Comparison of ENCODE assay signal across 23 mouse cellular contexts in genomic region chr15:94652843-94653206, GRCm38 (mm10). TPM values are rescaled to one million over a fixed set of nuclear protein-coding genes. Genes with fewer than 3 reads are reported as not detected.
A peak's percentile ranks its signal among the peaks of the same experiment; 100 is the strongest.
DNase-seq lines count a peak whose midpoint lies in the region; ATAC-seq and TF ChIP-seq lines count a peak whose summit lies in the region.
"Had no signal": no experiment of that assay in that cellular context is flagged by ENCODE, and none has a peak within 500 bp of the region (broad histone marks: within the 10 kb centered on the region; RNA-seq: fewer than 3 reads in every experiment).

No protein-coding gene starts in this region.

- intact Hi-C loops in gastrocnemius, adult 2 months (cut with DNase I): no loop called here

- peaks cover 37% of the 10 kb centered on the region for H3K27me3 ChIP-seq in forebrain, embryonic 13.5 days
- H3K27me3 ChIP-seq in forebrain, embryonic 12.5 days: peaks cover 38% of the 10 kb centered on the region
- no peaks in the 10 kb centered on the region for H3K27me3 ChIP-seq in stomach, embryonic 14.5 days (ENCODE audit: control insufficient read depth, insufficient read depth, low read length)
- no peaks in the 10 kb centered on the region for H3K27me3 ChIP-seq in stomach, postnatal 0 days (ENCODE audit: control insufficient read depth, insufficient read depth, low read length)
- H3K27me3 ChIP-seq: embryonic facial prominence, embryonic 12.5 days; hindbrain, embryonic 13.5 days had no signal

- 45% methylated on average over 3 of the region's 3 CpGs for WGBS in forebrain, embryonic 13.5 days
- WGBS in forebrain, embryonic 12.5 days: 55% methylated on average over 3 of the region's 3 CpGs
- WGBS in stomach, embryonic 14.5 days: 66% methylated on average over 3 of the region's 3 CpGs
- WGBS in stomach, postnatal 0 days: 49% methylated on average over 3 of the region's 3 CpGs

- peaks cover 33% of the 10 kb centered on the region for H3K4me1 ChIP-seq in forebrain, embryonic 13.5 days
- H3K4me1 ChIP-seq in forebrain, embryonic 12.5 days: peaks cover 16% of the 10 kb centered on the region
- peaks cover 26% of the 10 kb centered on the region for H3K4me1 ChIP-seq in stomach, embryonic 14.5 days (ENCODE audit: control insufficient read depth, insufficient read depth, low read length)
- no peaks in the 10 kb centered on the region for H3K4me1 ChIP-seq in stomach, postnatal 0 days (replicated peaks; ENCODE audit: control insufficient read depth, insufficient read depth)

- no peaks in the 10 kb centered on the region for H3K9me3 ChIP-seq in forebrain, embryonic 13.5 days (replicated peaks)
- no peaks in the 10 kb centered on the region for H3K9me3 ChIP-seq in forebrain, embryonic 12.5 days
- H3K9me3 ChIP-seq in stomach, embryonic 14.5 days (ENCODE audit: control insufficient read depth, low read depth, low read length): no peaks in the 10 kb centered on the region
- no peaks in the 10 kb centered on the region for H3K9me3 ChIP-seq in stomach, postnatal 0 days (ENCODE audit: control insufficient read depth, low read length)
- H3K9me3 ChIP-seq: embryonic facial prominence, embryonic 12.5 days; heart, embryonic 12.5 days; hindbrain, embryonic 13.5 days had no signal

- no peak overlapping the region for H3K9ac ChIP-seq in forebrain, embryonic 13.5 days
- H3K9ac ChIP-seq in forebrain, embryonic 12.5 days: no peak overlapping the region
- H3K9ac ChIP-seq in stomach, embryonic 14.5 days (replicated peaks; ENCODE audit: low read depth, low read length): no peak overlapping the region
- no peak overlapping the region for H3K9ac ChIP-seq in stomach, postnatal 0 days (ENCODE audit: low read length)
- H3K9ac ChIP-seq: embryonic facial prominence, embryonic 12.5 days; heart, embryonic 12.5 days; hindbrain, embryonic 13.5 days had no signal

- no peak for TF ChIP-seq EP300 in stomach, postnatal 0 days (optimal IDR thresholded peaks at IDR 0.05)

- no peaks in the 10 kb centered on the region for H3K36me3 ChIP-seq in forebrain, embryonic 13.5 days (ENCODE audit: poor library complexity, severe bottlenecking)
- H3K36me3 ChIP-seq in forebrain, embryonic 12.5 days (replicated peaks): no peaks in the 10 kb centered on the region
- no peaks in the 10 kb centered on the region for H3K36me3 ChIP-seq in stomach, embryonic 14.5 days (ENCODE audit: control insufficient read depth, insufficient read depth, low read length)
- H3K36me3 ChIP-seq in stomach, postnatal 0 days (ENCODE audit: control insufficient read depth, insufficient read depth, low read length): no peaks in the 10 kb centered on the region
- H3K36me3 ChIP-seq: embryonic facial prominence, embryonic 12.5 days; G1E; heart, embryonic 12.5 days; hindbrain, embryonic 13.5 days had no signal

- no peak for TF ChIP-seq CTCF in gastrocnemius, adult 2 months (IDR thresholded peaks at IDR 0.05)
- TF ChIP-seq CTCF in layer of hippocampus, adult 2 months (conservative IDR thresholded peaks at IDR 0.05): no peak
- TF ChIP-seq CTCF in stomach, postnatal 0 days (IDR thresholded peaks at IDR 0.05; ENCODE audit: low read depth): no peak

- no peak; the same call in 1 of the 2 replicates for ATAC-seq in forebrain, embryonic 13.5 days
- no peak for ATAC-seq in forebrain, embryonic 12.5 days (ENCODE audit: low FRiP score)
- ATAC-seq in stomach, embryonic 14.5 days (ENCODE audit: insufficient number of reproducible peaks, insufficient read depth, low FRiP score, low read depth): no peak
- ATAC-seq in stomach, postnatal 0 days (ENCODE audit: low FRiP score, low TSS enrichment): no peak
- ATAC-seq: CD4-positive, CD25-positive, alpha-beta regulatory T cell, adult 4 months; intestine, embryonic 16.5 days had no signal

- H3K27ac ChIP-seq in forebrain, embryonic 13.5 days: peak overlapping the region; percentile 70
- H3K27ac ChIP-seq in forebrain, embryonic 12.5 days: no peak overlapping the region
- 0 out of 2 replicates have a peak overlapping the region, but pooled peaks have one; percentile 20 for H3K27ac ChIP-seq in gastrocnemius, adult 2 months
- peak overlapping the region; percentile 66 for H3K27ac ChIP-seq in layer of hippocampus, adult 2 months
- H3K27ac ChIP-seq in stomach, embryonic 14.5 days (ENCODE audit: low read length): peak overlapping the region; percentile 33; the same call in 1 of the 2 replicates
- no peak overlapping the region for H3K27ac ChIP-seq in stomach, postnatal 0 days (replicated peaks)
- H3K27ac ChIP-seq: embryonic facial prominence, embryonic 12.5 days; hindbrain, embryonic 13.5 days had no signal

- H3K4me3 ChIP-seq in forebrain, embryonic 13.5 days: no peak overlapping the region
- H3K4me3 ChIP-seq in forebrain, embryonic 12.5 days (replicated peaks): no peak overlapping the region
- H3K4me3 ChIP-seq in gastrocnemius, adult 2 months: no peak overlapping the region
- no peak overlapping the region for H3K4me3 ChIP-seq in layer of hippocampus, adult 2 months
- no peak overlapping the region for H3K4me3 ChIP-seq in stomach, embryonic 14.5 days (ENCODE audit: low read depth, low read length)
- no peak overlapping the region for H3K4me3 ChIP-seq in stomach, postnatal 0 days (ENCODE audit: low read depth, low read length)
- H3K4me3 ChIP-seq: embryonic facial prominence, embryonic 12.5 days; heart, embryonic 12.5 days; hindbrain, embryonic 13.5 days had no signal

- DNase-seq in gastrocnemius, adult 2 months: no peak
- no peak for DNase-seq in gastrocnemius, postnatal 4 days (ENCODE audit: low spot score in 2 of 2)
- no peak for DNase-seq in layer of hippocampus, adult 2 months (ENCODE audit: low spot score in 2 of 2)
- DNase-seq in layer of hippocampus, adult 9-11 months: no peak
- no peak for DNase-seq in stomach, postnatal 0 days (ENCODE audit: low spot score)
- DNase-seq: adrenal gland, adult 8-10 months; adrenal gland, postnatal 36 days; B cell, adult 2 months; cerebellum, adult 11 months; cerebellum, adult 8-10 months; embryo, embryonic 11 days; gastrocnemius, postnatal 10 days; heart, postnatal 36 days had no signal

- H3K4me2 ChIP-seq in forebrain, embryonic 13.5 days: no peak overlapping the region
- no peak overlapping the region for H3K4me2 ChIP-seq in forebrain, embryonic 12.5 days
- H3K4me2 ChIP-seq in stomach, embryonic 14.5 days (replicated peaks; ENCODE audit: low read depth, low read length): no peak overlapping the region
- no peak overlapping the region for H3K4me2 ChIP-seq in stomach, postnatal 0 days (replicated peaks; ENCODE audit: low read depth)
- H3K4me2 ChIP-seq: embryonic facial prominence, embryonic 12.5 days; heart, embryonic 12.5 days; hindbrain, embryonic 13.5 days had no signal

RNA-seq across cellular contexts. Expression of gene Tmem117, which starts 23.8 kb away (rescaled TPM):
- polyA plus RNA-seq in forebrain, embryonic 13.5 days (2015; fragmentation: Nextera tagmentation; extraction: Ambion mirVana): 1.2 and 1.7 TPM in 2 replicates
- 0.78 and 1.2 TPM in 2 replicates for polyA plus RNA-seq in forebrain, embryonic 12.5 days (2016; fragmentation: Nextera tagmentation; extraction: Ambion mirVana)
- total RNA-seq in gastrocnemius, adult 2 months (2021): 10 to 100 TPM; 16.9 to 19.2 TPM
- total RNA-seq in gastrocnemius, postnatal 4 days (2021): 10 to 100 TPM; 28.0 to 29.7 TPM
- 1 to 10 TPM; 8.9 to 9.1 TPM for total RNA-seq in layer of hippocampus, adult 2 months (2021)
- polyA plus RNA-seq in stomach, embryonic 14.5 days (2014; fragmentation: Nextera tagmentation; extraction: Ambion mirVana): 3.8 and 3.9 TPM in 2 replicates
- polyA plus RNA-seq in stomach, postnatal 0 days (2015; fragmentation: Nextera tagmentation; extraction: Ambion mirVana): 5.6 and 5.9 TPM in 2 replicates
- total RNA-seq: common myeloid progenitor, adult 5-6 weeks had no signal
- polyA plus RNA-seq: CD4-positive, CD25-positive, alpha-beta regulatory T cell, adult 4 months; G1E had no signal

Comparison
In these comparisons a context has a peak if more than half of its experiments do, and no peak if none do; other contexts are left out.
1. H3K27ac ChIP-seq: peak in forebrain, embryonic 13.5 days (single experiment), gastrocnemius, adult 2 months (single experiment), layer of hippocampus, adult 2 months (single experiment) and stomach, embryonic 14.5 days (single experiment); none in forebrain, embryonic 12.5 days (single experiment) and stomach, postnatal 0 days (single experiment).